Mouse (Mus musculus) small intestine, adult 2 months (tissue): ENCODE data around the gene Tspan14.

ENCODE experiments used
- CTCF ChIP-seq: fragments of 200-500 bp; IDR thresholded peaks from 2 replicates; pipeline ENCODE4 v1.5.1; 2012; ENCODE audit warnings: low read depth, mild to moderate bottlenecking, control low read depth, inconsistent platforms, low read length, moderate library complexity, mixed read lengths; ENCODE audit not compliant: insufficient replicate concordance, insufficient read length; ENCODE audit errors: extremely low read depth
- POLR2A ChIP-seq: fragments of 200-500 bp; IDR thresholded peaks from 2 replicates; pipeline ENCODE4 v1.6.1; 2012; ENCODE audit warnings: low read depth, mild to moderate bottlenecking, control low read depth, inconsistent platforms, low read length, moderate library complexity

GRCm38 (mm10) chr14:40905813-40906212 is 60.8 kb downstream of the Tspan14 start:
- TF ChIP-seq CTCF (no peak), POLR2A (no peak)
